Mouse (Mus musculus): ENCODE data around the gene Ank. TPM values are rescaled to one million over a fixed set of nuclear protein-coding genes. Genes with fewer than 3 reads are reported as not detected.
"Not testable (repeated sequence)": the region's sequence is repeated elsewhere in the genome, so short reads cannot be mapped to it uniquely, and the experiment has no call there.

Gene Ank
- polyA plus RNA-seq, 1 experiment from 2014 or later: 9.3 TPM

DNA sequence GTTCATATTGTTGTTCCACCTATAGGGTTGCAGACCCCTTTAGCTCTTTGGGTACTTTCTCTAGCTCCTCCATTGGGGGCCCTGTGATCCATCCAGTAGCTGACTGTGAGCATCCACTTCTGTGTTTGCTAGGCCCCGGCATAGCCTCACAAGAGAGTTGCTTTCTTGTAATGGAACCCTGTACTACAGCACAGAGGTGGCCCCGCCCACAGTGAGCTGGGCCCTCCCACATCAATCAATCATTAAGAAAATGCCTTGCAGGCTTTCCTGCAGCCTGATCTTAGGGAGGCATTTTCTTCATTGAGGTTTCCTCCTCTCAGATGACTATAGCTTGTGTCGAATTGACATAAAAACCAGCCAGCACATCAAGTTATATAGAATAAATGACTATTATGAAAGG lies 3.9 kb downstream of the Ank start:
- DNase-seq (ENCODE audit: low spot score); H3K36me3 ChIP-seq (ENCODE audit: insufficient read depth, low read length); H3K9me3 ChIP-seq (ENCODE audit: low read length); ATAC-seq; H3K4me3 ChIP-seq (ENCODE audit: low read depth, low read length); H3K27ac ChIP-seq (ENCODE audit: low read length); H3K4me2 ChIP-seq (replicated peaks; ENCODE audit: low read depth, low read length); H3K9ac ChIP-seq (replicated peaks; ENCODE audit: low read depth); H3K27me3 ChIP-seq (replicated peaks; ENCODE audit: insufficient read depth, low read length); H3K4me1 ChIP-seq (ENCODE audit: insufficient read depth, low read depth, low read length): not testable (repeated sequence)
- 57% methylated on average over 3 of the region's 3 CpGs for WGBS
- 0 out of 2 replicates have a peak, but pooled peaks have one; percentile 26 for TF ChIP-seq EP300 (IDR thresholded peaks at IDR 0.05)

DNA sequence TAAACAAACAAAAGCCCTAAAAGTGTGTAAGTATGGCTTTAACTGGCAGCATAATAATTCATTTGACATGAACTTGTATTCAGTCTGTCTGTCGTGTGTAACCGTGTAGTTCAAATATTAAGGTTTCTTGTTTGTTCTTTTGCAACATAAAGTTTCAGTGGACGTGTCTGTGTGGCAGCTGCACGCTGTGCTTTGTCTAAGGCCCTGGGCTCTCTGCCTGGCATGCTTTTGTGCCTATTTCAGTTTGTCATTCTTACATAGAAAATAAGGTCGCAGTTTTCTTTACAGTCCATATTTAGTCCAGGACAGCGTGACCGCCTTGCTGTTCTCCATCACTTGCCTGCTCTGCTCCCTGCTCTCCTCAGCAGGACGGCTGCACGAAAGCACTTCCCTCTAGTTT lies 5.8 kb downstream of the Ank start:
- no peaks in the 10 kb centered on the region for H3K4me1 ChIP-seq (ENCODE audit: insufficient read depth, low read depth, low read length)
- no peak overlapping the region for H3K9ac ChIP-seq (replicated peaks; ENCODE audit: low read depth)
- TF ChIP-seq EP300 (IDR thresholded peaks at IDR 0.05) (no peak), CTCF (IDR thresholded peaks at IDR 0.05) (no peak)
- no peak for ATAC-seq
- H3K4me2 ChIP-seq (replicated peaks; ENCODE audit: low read depth, low read length): no peak overlapping the region
- H3K27ac ChIP-seq (ENCODE audit: low read length): no peak overlapping the region
- H3K4me3 ChIP-seq (ENCODE audit: low read depth, low read length): no peak overlapping the region
- no peak for DNase-seq (ENCODE audit: low spot score)
- no peaks in the 10 kb centered on the region for H3K9me3 ChIP-seq (ENCODE audit: low read length)
- WGBS: 71% methylated on average over 9 of the region's 9 CpGs
- no peaks in the 10 kb centered on the region for H3K27me3 ChIP-seq (replicated peaks; ENCODE audit: insufficient read depth, low read length)
- H3K36me3 ChIP-seq (ENCODE audit: insufficient read depth, low read length): no peaks in the 10 kb centered on the region

DNA sequence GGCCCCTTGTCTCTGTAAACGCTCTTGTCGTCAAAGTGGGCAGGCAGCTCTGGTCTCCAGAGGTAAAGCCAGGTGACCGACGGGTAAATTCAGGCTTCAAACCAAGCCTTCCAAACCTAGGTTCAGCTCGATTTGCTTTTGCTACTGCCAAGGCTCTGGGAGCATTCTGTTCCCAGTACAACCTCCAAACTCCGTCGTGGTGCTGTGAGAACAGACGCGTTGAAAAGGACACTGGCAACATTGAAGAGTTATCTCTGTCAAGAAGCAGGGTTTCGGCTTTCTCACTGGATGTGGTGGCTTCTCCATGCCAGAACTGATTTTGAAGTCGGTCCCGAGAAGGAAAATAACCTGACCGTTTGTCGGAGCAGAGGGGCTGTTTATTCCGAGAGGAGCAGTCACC lies 9.5 kb downstream of the Ank start:
- ATAC-seq (no peak), DNase-seq (ENCODE audit: low spot score) (no peak)
- no peaks in the 10 kb centered on the region for H3K36me3 ChIP-seq (ENCODE audit: insufficient read depth, low read length)
- H3K4me2 ChIP-seq (replicated peaks; ENCODE audit: low read depth, low read length): no peak overlapping the region
- 67% methylated on average over 15 of the region's 15 CpGs for whole genome bisulfite sequencing
- H3K4me1 ChIP-seq (ENCODE audit: insufficient read depth, low read depth, low read length): no peaks in the 10 kb centered on the region
- H3K27me3 ChIP-seq (replicated peaks; ENCODE audit: insufficient read depth, low read length): no peaks in the 10 kb centered on the region
- no peak overlapping the region for H3K9ac ChIP-seq (replicated peaks; ENCODE audit: low read depth)
- TF ChIP-seq CTCF (IDR thresholded peaks at IDR 0.05): no peak
- TF ChIP-seq EP300 (IDR thresholded peaks at IDR 0.05): no peak
- no peak overlapping the region for H3K27ac ChIP-seq (ENCODE audit: low read length)
- no peaks in the 10 kb centered on the region for H3K9me3 ChIP-seq (ENCODE audit: low read length)
- no peak overlapping the region for H3K4me3 ChIP-seq (ENCODE audit: low read depth, low read length)

DNA sequence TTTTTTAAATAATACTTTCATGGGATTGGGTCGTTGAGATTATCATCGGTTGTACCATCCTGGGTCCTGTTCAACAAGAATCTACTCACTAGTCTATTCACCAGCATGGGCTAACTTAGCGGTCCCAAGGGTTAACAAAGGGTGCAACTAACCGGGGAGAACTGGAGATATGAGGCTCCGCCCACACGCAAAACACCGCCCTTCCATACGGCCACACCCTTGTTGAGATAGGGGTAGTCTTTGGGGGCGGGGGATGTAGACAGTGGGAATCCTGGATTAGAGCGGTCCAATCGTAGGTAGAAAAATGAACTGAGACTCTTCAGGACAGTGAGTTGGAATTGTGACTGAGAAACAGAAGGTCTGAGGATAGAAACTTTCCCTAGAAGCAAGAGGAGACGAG lies 10.2 kb downstream of the Ank start:
- no peaks in the 10 kb centered on the region for H3K4me1 ChIP-seq (ENCODE audit: insufficient read depth, low read depth, low read length)
- no peaks in the 10 kb centered on the region for H3K36me3 ChIP-seq (ENCODE audit: insufficient read depth, low read length)
- H3K9me3 ChIP-seq (ENCODE audit: low read length): no peaks in the 10 kb centered on the region
- H3K27me3 ChIP-seq (replicated peaks; ENCODE audit: insufficient read depth, low read length): no peaks in the 10 kb centered on the region
- H3K9ac ChIP-seq (replicated peaks; ENCODE audit: low read depth): no peak overlapping the region
- H3K27ac ChIP-seq (ENCODE audit: low read length): no peak overlapping the region
- no peak overlapping the region for H3K4me2 ChIP-seq (replicated peaks; ENCODE audit: low read depth, low read length)
- no peak for TF ChIP-seq CTCF (IDR thresholded peaks at IDR 0.05)
- no peak for TF ChIP-seq EP300 (IDR thresholded peaks at IDR 0.05)
- no peak overlapping the region for H3K4me3 ChIP-seq (ENCODE audit: low read depth, low read length)
- 82% methylated on average over 12 of the region's 12 CpGs for WGBS
- DNase-seq (ENCODE audit: low spot score) (no peak), ATAC-seq (no peak)

DNA sequence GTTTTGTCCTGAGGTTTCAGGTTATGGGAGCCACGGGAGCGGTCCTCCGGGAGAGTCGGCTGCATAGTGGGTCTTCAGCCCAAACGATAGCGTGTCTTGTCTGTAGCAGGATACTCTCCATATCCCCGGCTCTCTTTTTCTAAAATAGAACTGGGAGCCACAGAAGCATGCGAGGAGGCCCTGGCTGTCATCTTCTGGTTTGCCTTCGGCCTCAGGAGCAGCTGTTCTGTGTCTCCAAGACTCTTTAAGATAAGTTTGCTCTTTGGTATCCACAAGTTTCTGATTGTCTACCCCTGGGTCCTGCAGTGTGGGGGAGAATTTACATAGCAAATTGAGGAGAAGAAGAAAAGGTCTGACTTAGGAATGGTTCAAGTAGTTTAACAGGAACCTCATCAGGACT lies 10.7 kb downstream of the Ank start:
- H3K4me1 ChIP-seq (ENCODE audit: insufficient read depth, low read depth, low read length): no peaks in the 10 kb centered on the region
- no peaks in the 10 kb centered on the region for H3K36me3 ChIP-seq (ENCODE audit: insufficient read depth, low read length)
- no peaks in the 10 kb centered on the region for H3K27me3 ChIP-seq (replicated peaks; ENCODE audit: insufficient read depth, low read length)
- DNase-seq (ENCODE audit: low spot score) (no peak), ATAC-seq (0 out of 2 replicates have a peak, but pooled peaks have one; percentile 2)
- H3K27ac ChIP-seq (ENCODE audit: low read length): no peak overlapping the region
- no peaks in the 10 kb centered on the region for H3K9me3 ChIP-seq (ENCODE audit: low read length)
- H3K4me3 ChIP-seq (ENCODE audit: low read depth, low read length): no peak overlapping the region
- TF ChIP-seq CTCF (IDR thresholded peaks at IDR 0.05): no peak
- TF ChIP-seq EP300 (IDR thresholded peaks at IDR 0.05): no peak
- no peak overlapping the region for H3K9ac ChIP-seq (replicated peaks; ENCODE audit: low read depth)
- WGBS: 84% methylated on average over 9 of the region's 9 CpGs
- no peak overlapping the region for H3K4me2 ChIP-seq (replicated peaks; ENCODE audit: low read depth, low read length)

DNA sequence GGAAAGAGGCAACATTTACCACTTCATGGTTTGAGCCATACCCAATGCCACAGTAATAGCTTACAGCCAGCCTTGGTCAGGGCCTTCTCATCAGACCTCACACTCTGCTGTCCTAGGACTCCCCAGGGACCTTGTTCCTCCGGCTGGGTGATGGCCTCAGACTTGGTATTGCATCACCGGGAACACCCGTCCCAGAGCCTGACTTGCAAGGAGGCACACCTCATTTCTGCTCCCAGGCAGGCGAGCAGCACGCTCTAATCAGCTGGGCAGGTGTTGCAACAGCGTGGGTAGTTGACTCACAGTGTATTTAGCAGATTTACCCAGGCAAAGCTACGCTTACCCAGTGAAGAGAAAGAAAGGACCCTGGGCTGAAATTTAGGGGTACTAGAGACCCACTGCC lies 11.2 kb downstream of the Ank start:
- peak; percentile 95 for ATAC-seq
- WGBS: 39% methylated on average over 7 of the region's 7 CpGs
- H3K27ac ChIP-seq (ENCODE audit: low read length): peak overlapping the region; percentile 61; the same call in 1 of the 2 replicates

More for the DNA sequence above, 11.2 kb downstream of the Ank start:
- TF ChIP-seq CTCF (IDR thresholded peaks at IDR 0.05) (no peak), EP300 (IDR thresholded peaks at IDR 0.05) (no peak)
- no peaks in the 10 kb centered on the region for H3K4me1 ChIP-seq (ENCODE audit: insufficient read depth, low read depth, low read length)
- no peaks in the 10 kb centered on the region for H3K27me3 ChIP-seq (replicated peaks; ENCODE audit: insufficient read depth, low read length)
- H3K4me2 ChIP-seq (replicated peaks; ENCODE audit: low read depth, low read length): no peak overlapping the region
- no peak overlapping the region for H3K9ac ChIP-seq (replicated peaks; ENCODE audit: low read depth)
- H3K36me3 ChIP-seq (ENCODE audit: insufficient read depth, low read length): no peaks in the 10 kb centered on the region
- H3K9me3 ChIP-seq (ENCODE audit: low read length): no peaks in the 10 kb centered on the region
- no peak overlapping the region for H3K4me3 ChIP-seq (ENCODE audit: low read depth, low read length)
- peak; percentile 92 for DNase-seq (ENCODE audit: low spot score)
